Mouse (Mus musculus) cortical plate, adult 2 months (tissue): ENCODE results near the gene Aig1.

Source experiments
- CTCF ChIP-seq: fragments of 200-500 bp; IDR thresholded peaks from 2 replicates; pipeline ENCODE4 v1.5.1; 2011; ENCODE audit warnings: mild to moderate bottlenecking, control low read depth, low read length; ENCODE audit not compliant: insufficient read depth; ENCODE audit errors: extremely low read depth
- POLR2A ChIP-seq: fragments of 200-500 bp; IDR thresholded peaks from 2 replicates; pipeline ENCODE4 v1.6.1; 2011; ENCODE audit warnings: mild to moderate bottlenecking, low read length, control low read depth; ENCODE audit not compliant: insufficient read depth; ENCODE audit errors: extremely low read depth

DNA sequence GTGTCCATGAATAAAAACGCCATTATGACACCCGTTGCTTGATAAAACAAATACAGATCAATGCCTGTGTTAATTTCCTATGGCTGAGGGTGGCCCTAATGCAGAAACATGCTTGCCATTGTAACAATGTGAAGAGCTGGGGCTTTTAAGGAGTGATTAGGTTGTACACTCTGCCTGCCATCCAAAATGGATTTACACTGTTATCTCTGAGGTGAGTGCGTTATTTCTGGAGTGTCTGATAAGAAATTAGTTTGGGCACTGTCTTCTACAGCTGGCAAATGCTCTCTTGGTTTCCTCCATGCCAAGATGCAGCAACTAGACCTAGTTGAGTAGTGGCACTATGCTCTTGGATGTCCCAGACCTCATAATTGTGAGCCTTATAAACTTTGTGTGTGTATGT lies 143.5 kb downstream of the Aig1 start:
- TF ChIP-seq POLR2A: no peak
- TF ChIP-seq CTCF: no peak
